Mouse (Mus musculus): ENCODE data around the gene Kiss1r.

DNA sequence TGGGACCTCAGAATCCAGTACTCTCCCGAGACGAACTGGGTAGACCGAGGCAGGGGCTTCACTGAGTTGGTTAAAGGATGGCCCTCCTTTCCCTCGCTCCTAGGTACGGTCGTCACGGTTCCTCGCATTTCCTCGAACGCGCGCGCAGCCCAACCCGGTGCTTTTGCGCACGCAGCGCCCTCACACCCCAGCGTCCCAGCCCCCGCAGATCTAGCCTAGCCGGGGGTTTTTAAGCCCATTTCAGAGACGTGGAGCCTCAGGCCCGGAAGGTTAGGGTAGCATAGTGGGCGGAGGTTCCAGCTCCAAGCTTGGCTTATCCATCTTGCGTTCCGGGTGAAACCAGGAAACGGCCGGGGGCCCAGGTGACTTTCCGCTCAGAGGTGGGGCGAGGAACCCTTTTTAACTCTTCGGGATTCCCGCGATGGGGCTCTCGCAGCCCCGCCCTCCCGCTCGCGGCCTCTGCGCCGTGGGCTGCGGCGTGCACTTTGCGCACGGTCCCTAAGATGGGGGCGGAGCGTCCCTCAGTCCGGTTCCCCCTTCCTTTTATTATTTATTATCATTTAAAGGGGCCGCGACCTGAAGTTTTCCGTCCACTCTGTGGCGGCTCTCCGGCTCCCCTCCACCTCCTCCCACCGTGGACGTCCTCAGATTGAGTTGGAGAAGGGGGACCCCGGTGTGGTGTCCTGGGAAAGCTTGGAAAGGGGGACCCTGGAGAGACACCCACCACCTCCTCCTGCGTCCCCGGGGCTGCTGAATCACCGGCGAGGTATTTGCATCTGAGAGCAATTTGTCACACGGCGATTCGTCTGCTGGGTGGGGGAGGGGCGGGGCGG, 9.9 kb downstream of the Kiss1r start, which contains the start of gene Arid3a:
- no peak for TF ChIP-seq POLR2A (IDR thresholded peaks at IDR 0.05; ENCODE audit: borderline replicate concordance, low read depth, low read length)
- no peak for TF ChIP-seq CTCF (IDR thresholded peaks at IDR 0.05; ENCODE audit: low read depth, low read length)

All from bone marrow macrophage, adult 2 months (primary cell).